Mouse (Mus musculus) spleen, adult 2 months (tissue): ENCODE results near the gene Tcf7l2.

ENCODE experiments used
- CTCF ChIP-seq: fragments of 200-500 bp; IDR thresholded peaks from 2 replicates; pipeline ENCODE4 v1.5.1; 2011; ENCODE audit warnings: mild to moderate bottlenecking, inconsistent platforms; ENCODE audit not compliant: insufficient read depth, insufficient read length, insufficient replicate concordance; ENCODE audit errors: extremely low read depth
- POLR2A ChIP-seq: fragments of 200-500 bp; IDR thresholded peaks from 2 replicates; pipeline ENCODE4 v1.6.1; 2011; ENCODE audit warnings: low read depth, low read length, inconsistent platforms

- TF ChIP-seq POLR2A = no peak
- no peak for TF ChIP-seq CTCF
Measured at GRCm38 (mm10) chr19:55969929-55970531, 228.4 kb downstream of the Tcf7l2 start.
